Mouse (Mus musculus): ENCODE measurements around the gene Med13. TPM values are rescaled to one million over a fixed set of nuclear protein-coding genes. Genes with fewer than 3 reads are reported as not detected.

The Med13 gene
- polyA plus RNA-seq (2014; fragmentation: Nextera tagmentation; extraction: Ambion mirVana) = 12.7 and 13.2 TPM in 2 replicates

DNA sequence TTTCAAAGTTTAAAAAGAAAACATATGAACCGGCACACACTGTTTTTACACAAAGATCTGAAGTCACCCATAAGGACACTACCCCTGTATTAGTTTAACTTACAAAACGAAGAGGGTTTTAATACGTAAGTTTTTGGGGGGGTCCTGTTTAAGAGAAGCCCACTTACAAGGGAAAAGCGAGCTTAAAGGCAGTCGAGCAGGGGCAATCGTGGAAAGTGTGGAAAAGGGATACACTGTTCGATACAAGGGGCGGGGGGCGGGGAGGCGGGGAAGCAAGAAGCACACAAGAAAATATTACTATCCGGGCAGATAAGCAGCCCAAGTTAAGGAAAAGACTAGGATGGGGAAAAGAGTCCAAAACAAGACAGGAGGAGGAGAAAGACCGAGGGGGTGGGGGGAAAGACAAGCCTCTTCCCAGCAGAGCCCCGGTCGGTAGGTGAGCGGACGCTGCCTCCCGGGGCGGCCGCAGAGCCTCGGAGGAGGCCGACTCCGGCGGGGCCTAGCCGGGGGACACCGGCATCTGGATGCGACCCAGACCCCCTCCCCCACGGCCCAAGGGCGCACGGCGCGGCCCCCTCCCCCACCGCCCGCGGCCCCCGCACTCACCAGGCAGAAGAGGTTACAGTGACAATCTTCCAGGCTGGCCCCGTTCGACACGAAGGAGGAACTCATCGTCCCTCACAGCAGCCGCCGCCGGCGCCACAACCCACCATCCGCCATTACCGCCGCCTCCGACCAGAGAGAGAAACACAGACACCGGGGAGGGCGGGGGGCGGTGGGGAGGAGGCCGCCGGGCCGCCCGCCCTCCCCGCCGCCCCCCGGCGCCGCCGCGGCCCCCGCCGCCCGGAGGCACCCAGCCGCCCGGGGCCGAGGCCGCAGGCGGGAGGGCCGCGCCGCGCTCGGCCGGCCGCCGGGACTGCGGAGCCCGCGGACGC, at the start of gene Med13:
TSS of gene Med13 (minus strand) at position 749 of the 935 bp plus-strand sequence.
- H3K4me3 ChIP-seq (replicated peaks; ENCODE audit: low read length) = peak within 1 kb of the TSS; percentile 96
- peak within 1 kb of the TSS; percentile 98 for H3K27ac ChIP-seq
- H3K9me3 ChIP-seq (ENCODE audit: control insufficient read depth, low read length) = no peaks in the 10 kb centered on the region
- peak within 1 kb of the TSS; percentile 98 for H3K9ac ChIP-seq
- peaks cover 16% of the 10 kb centered on the region for H3K36me3 ChIP-seq (replicated peaks; ENCODE audit: control insufficient read depth, insufficient read depth)
- WGBS = 1% methylated on average over 57 of the region's 81 CpGs
- peak; percentile 30 for DNase-seq (ENCODE audit: low spot score)
- no peaks in the 10 kb centered on the region for H3K27me3 ChIP-seq (ENCODE audit: control insufficient read depth, insufficient read depth, low read length)
- peak within 1 kb of the TSS; percentile 89 for H3K4me2 ChIP-seq (replicated peaks)
- ATAC-seq (ENCODE audit: low FRiP score) = peak; percentile 49
- peaks cover 33% of the 10 kb centered on the region for H3K4me1 ChIP-seq (replicated peaks; ENCODE audit: control insufficient read depth, insufficient read depth, low read length)

DNA sequence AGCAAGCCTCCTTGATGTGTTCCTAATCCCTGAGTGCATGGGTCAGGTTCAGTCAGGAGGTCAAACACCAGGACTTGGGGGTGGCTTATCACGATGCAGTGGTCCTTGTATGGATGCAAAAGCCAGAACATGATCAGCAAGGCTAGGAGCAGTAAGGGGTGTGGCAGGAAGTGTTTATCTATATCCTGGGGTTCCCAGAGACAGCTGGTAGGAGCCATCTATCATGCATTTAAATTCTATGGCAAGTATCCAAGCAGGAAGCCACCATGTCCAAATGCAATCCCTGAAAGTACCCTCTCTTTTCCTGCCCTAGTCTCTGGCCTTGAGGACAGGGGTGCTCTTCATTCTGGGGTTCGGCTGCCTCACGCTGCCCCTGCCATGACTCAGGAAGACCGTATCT, 47.2 kb upstream of the Med13 start:
- no peaks in the 10 kb centered on the region for H3K9me3 ChIP-seq (ENCODE audit: control insufficient read depth, low read length)
- no peak overlapping the region for H3K4me2 ChIP-seq (replicated peaks)
- ATAC-seq (ENCODE audit: low FRiP score) = no peak
- WGBS = 85% methylated on average over 4 of the region's 4 CpGs
- H3K9ac ChIP-seq = no peak overlapping the region
- no peak overlapping the region for H3K4me3 ChIP-seq (replicated peaks; ENCODE audit: low read length)
- H3K27ac ChIP-seq = no peak overlapping the region
- no peak for DNase-seq (ENCODE audit: low spot score)
- H3K4me1 ChIP-seq (replicated peaks; ENCODE audit: control insufficient read depth, insufficient read depth, low read length) = no peaks in the 10 kb centered on the region
- H3K36me3 ChIP-seq (replicated peaks; ENCODE audit: control insufficient read depth, insufficient read depth) = no peaks in the 10 kb centered on the region
- no peaks in the 10 kb centered on the region for H3K27me3 ChIP-seq (ENCODE audit: control insufficient read depth, insufficient read depth, low read length)

GRCm38 (mm10) chr11:86403845-86404244, 46.4 kb upstream of the Med13 start:
- Histone ChIP-seq H3K9me3 (ENCODE audit: control insufficient read depth, low read length) (no peaks in the 10 kb centered on the region), H3K36me3 (replicated peaks; ENCODE audit: control insufficient read depth, insufficient read depth) (no peaks in the 10 kb centered on the region), H3K4me2 (replicated peaks) (no peak overlapping the region), H3K4me3 (replicated peaks; ENCODE audit: low read length) (no peak overlapping the region), H3K27ac (no peak overlapping the region), H3K4me1 (replicated peaks; ENCODE audit: control insufficient read depth, insufficient read depth, low read length) (no peaks in the 10 kb centered on the region), H3K9ac (no peak overlapping the region), H3K27me3 (ENCODE audit: control insufficient read depth, insufficient read depth, low read length) (no peaks in the 10 kb centered on the region)
- DNase-seq (ENCODE audit: low spot score) = no peak
- ATAC-seq (ENCODE audit: low FRiP score) = no peak
- 90% methylated on average over 2 of the region's 2 CpGs for WGBS

DNA sequence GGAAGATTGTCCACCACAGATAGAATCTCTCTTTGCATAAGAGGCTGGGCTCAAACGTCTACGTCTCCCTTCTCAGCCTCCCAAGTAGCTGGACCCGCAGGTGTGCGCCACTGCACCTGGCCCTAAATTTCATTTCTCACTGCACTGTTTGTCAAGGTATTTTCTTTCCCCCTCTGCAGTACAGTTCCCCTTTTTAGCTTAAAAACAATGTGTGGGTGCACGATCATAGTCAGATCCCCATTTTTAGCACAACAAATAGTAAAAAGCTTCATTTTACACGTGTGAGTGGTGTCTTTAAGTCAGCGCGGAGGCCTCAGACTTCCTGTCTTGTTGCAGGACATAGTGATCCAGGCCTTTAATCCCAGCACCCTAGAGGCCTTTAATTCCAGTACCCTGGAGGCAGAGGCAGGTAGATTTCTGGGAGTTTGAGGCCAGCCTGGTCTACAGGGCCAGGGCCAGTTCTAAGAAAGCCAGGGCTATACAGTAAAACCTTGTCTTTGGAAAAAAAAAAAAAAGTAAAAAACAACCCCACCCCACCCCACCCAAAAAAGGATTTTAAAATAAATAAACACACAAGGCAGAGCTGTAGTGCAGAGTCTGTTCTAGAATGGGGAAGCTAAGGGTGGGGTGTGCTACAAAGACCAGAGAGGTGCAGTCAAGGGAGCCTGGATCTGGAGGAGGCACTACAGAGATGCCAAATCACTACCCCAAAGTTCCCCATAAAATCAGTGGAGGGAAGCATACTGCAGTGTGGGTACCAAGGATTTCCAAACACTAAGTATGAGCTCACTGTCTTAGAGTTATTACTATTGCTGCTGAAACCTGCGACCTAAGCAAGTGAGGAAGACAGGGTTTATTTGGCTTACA, 42.1 kb upstream of the Med13 start:
- ATAC-seq (ENCODE audit: low FRiP score) (no peak), DNase-seq (ENCODE audit: low spot score) (no peak)
- no peak overlapping the region for H3K9ac ChIP-seq
- WGBS = 93% methylated on average over 9 of the region's 9 CpGs
- H3K36me3 ChIP-seq (replicated peaks; ENCODE audit: control insufficient read depth, insufficient read depth) = no peaks in the 10 kb centered on the region
- H3K4me1 ChIP-seq (replicated peaks; ENCODE audit: control insufficient read depth, insufficient read depth, low read length) = no peaks in the 10 kb centered on the region
- no peaks in the 10 kb centered on the region for H3K27me3 ChIP-seq (ENCODE audit: control insufficient read depth, insufficient read depth, low read length)
- no peak overlapping the region for H3K4me3 ChIP-seq (replicated peaks; ENCODE audit: low read length)
- no peak overlapping the region for H3K27ac ChIP-seq
- H3K9me3 ChIP-seq (ENCODE audit: control insufficient read depth, low read length) = no peaks in the 10 kb centered on the region
- no peak overlapping the region for H3K4me2 ChIP-seq (replicated peaks)

- no peaks in the 10 kb centered on the region for H3K9me3 ChIP-seq (ENCODE audit: control insufficient read depth, low read length)
- H3K36me3 ChIP-seq (replicated peaks; ENCODE audit: control insufficient read depth, insufficient read depth) = no peaks in the 10 kb centered on the region
- no peak overlapping the region for H3K4me2 ChIP-seq (replicated peaks)
- no peaks in the 10 kb centered on the region for H3K4me1 ChIP-seq (replicated peaks; ENCODE audit: control insufficient read depth, insufficient read depth, low read length)
- DNase-seq (ENCODE audit: low spot score) (no peak), ATAC-seq (ENCODE audit: low FRiP score) (no peak)
- no peak overlapping the region for H3K27ac ChIP-seq
- H3K27me3 ChIP-seq (ENCODE audit: control insufficient read depth, insufficient read depth, low read length) = no peaks in the 10 kb centered on the region
- WGBS = 80% methylated on average over 5 of the region's 5 CpGs
- no peak overlapping the region for H3K4me3 ChIP-seq (replicated peaks; ENCODE audit: low read length)
- H3K9ac ChIP-seq = no peak overlapping the region
Observed at GRCm38 (mm10) chr11:86396950-86397594, 39.7 kb upstream of the Med13 start.

DNA sequence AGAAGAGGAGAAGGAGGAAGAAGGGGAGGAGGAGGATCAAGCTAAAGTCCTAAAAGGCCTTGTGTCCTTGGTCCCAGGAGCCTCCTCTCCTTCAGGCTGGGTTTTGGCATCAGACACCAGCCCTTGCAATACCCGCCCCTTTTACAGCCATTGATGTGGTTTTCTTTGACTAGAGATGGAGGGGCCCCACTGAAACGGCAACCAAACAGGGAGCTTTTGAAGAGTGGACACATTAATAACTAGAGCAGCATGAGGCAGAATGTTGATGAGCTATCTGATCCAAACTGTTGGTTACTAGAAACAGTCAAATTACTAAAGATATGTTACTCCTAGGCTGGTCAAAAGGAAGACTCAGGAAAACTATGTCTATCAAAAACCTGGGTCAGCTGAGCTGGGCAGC, 39.1 kb upstream of the Med13 start:
- no peaks in the 10 kb centered on the region for H3K9me3 ChIP-seq (ENCODE audit: control insufficient read depth, low read length)
- ATAC-seq (ENCODE audit: low FRiP score) (no peak), DNase-seq (ENCODE audit: low spot score) (no peak)
- no peaks in the 10 kb centered on the region for H3K4me1 ChIP-seq (replicated peaks; ENCODE audit: control insufficient read depth, insufficient read depth, low read length)
- no peak overlapping the region for H3K27ac ChIP-seq
- H3K27me3 ChIP-seq (ENCODE audit: control insufficient read depth, insufficient read depth, low read length) = no peaks in the 10 kb centered on the region
- WGBS = 24% methylated on average over 2 of the region's 2 CpGs
- H3K9ac ChIP-seq = no peak overlapping the region
- no peaks in the 10 kb centered on the region for H3K36me3 ChIP-seq (replicated peaks; ENCODE audit: control insufficient read depth, insufficient read depth)
- no peak overlapping the region for H3K4me3 ChIP-seq (replicated peaks; ENCODE audit: low read length)
- no peak overlapping the region for H3K4me2 ChIP-seq (replicated peaks)

DNA sequence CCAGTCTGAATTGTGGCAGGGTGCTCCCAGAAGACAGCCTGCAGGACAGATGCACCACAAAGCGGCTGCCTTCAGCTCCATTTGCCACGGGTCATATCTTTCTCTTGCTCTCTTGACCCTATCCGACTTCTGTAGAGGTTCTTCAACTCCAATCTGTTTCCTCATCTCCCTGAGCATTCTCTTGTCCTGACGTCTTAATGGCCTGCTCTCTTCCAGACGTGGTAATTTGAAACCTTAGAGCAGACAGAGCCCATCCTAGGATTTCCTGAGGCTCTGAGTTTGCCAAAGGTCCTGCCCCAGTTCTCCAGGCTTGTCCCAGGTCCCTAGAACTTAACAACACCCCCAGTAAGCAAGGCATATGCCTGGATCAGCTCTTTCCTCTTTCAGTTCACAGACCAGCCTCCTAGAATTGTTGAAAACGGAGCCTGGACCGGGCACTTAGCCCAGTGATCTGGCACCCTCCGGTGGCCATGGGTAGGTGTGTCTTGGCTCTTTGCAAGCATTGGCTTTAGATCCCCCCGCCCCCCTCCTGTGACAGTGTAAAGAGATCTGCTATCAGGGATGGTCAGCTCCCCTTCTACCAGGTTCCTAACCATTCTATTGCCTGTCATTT, 38.2 kb upstream of the Med13 start:
- DNase-seq (ENCODE audit: low spot score) = peak; percentile 49
- Histone ChIP-seq H3K4me2 (replicated peaks) (peak overlapping the region; percentile 21; the same call in 1 of the 2 replicates), H3K27me3 (ENCODE audit: control insufficient read depth, insufficient read depth, low read length) (no peaks in the 10 kb centered on the region), H3K27ac (no peak overlapping the region), H3K9me3 (ENCODE audit: control insufficient read depth, low read length) (no peaks in the 10 kb centered on the region), H3K4me3 (replicated peaks; ENCODE audit: low read length) (no peak overlapping the region), H3K9ac (no peak overlapping the region), H3K36me3 (replicated peaks; ENCODE audit: control insufficient read depth, insufficient read depth) (no peaks in the 10 kb centered on the region), H3K4me1 (replicated peaks; ENCODE audit: control insufficient read depth, insufficient read depth, low read length) (no peaks in the 10 kb centered on the region)
- WGBS = 7% methylated on average over 9 of the region's 9 CpGs
- no peak for ATAC-seq (ENCODE audit: low FRiP score)

- Histone ChIP-seq H3K27ac (no peak overlapping the region), H3K9ac (no peak overlapping the region), H3K9me3 (ENCODE audit: control insufficient read depth, low read length) (no peaks in the 10 kb centered on the region), H3K4me1 (replicated peaks; ENCODE audit: control insufficient read depth, insufficient read depth, low read length) (no peaks in the 10 kb centered on the region), H3K36me3 (replicated peaks; ENCODE audit: control insufficient read depth, insufficient read depth) (no peaks in the 10 kb centered on the region), H3K4me3 (replicated peaks; ENCODE audit: low read length) (no peak overlapping the region), H3K4me2 (replicated peaks) (no peak overlapping the region), H3K27me3 (ENCODE audit: control insufficient read depth, insufficient read depth, low read length) (no peaks in the 10 kb centered on the region)
- no peak for ATAC-seq (ENCODE audit: low FRiP score)
- WGBS = 88% methylated on average over 4 of the region's 4 CpGs
- DNase-seq (ENCODE audit: low spot score) = no peak
Observed at GRCm38 (mm10) chr11:86395100-86395499, 37.7 kb upstream of the Med13 start.
